15 mouse cellular contexts compared by ENCODE assay signal in the genomic region with DNA sequence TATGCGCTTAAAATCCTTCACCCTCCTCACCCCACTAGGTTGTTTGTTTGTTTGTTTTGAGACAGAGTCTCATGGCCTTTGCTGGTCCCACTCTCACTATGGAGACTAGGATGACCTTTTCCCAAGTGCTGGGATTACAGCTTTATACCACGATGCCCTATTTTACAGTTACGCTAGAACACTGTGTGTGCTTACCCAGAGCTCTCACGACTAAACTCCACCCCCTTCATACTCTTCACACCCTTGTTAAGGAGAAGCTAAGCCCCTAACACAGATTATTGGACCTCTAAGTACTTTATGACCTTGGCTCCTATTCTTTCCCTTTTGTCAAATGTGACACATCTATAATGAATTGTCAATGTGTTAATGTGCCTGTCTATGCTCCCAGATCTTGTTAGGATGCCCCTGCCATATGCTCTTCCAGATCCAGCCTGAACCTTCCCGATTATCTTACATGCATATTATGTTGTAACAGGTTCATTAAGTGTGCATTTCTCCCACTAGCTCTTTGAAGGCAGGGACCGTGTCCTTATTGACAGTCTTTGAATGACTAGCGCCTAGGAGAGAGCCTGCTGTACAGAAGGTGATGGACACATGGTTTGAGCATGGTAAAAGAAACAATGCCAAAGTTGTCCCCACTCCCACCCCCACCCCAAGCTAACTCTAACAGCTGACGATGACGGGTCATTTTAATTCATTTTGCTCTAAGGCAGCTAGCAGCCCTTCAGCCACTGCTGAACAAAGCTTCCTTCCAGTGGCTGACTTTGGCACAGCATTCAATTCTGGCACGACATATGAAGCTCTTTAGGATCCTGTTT. TPM values are rescaled to one million over a fixed set of nuclear protein-coding genes. Genes with fewer than 3 reads are reported as not detected.
DNase-seq lines count a peak whose midpoint lies in the region; ATAC-seq lines count a peak whose summit lies in the region.
"Had no signal": no experiment of that assay in that cellular context is flagged by ENCODE, and none has a peak within 500 bp of the region (broad histone marks: within the 10 kb centered on the region; RNA-seq: fewer than 3 reads in every experiment).

No protein-coding gene starts in this region.

- no peak overlapping the region for H3K4me3 ChIP-seq in forebrain, embryonic 16.5 days (replicated peaks; ENCODE audit: low read length)
- no peak overlapping the region for H3K4me3 ChIP-seq in midbrain, embryonic 13.5 days (replicated peaks)
- H3K4me3 ChIP-seq: heart, embryonic 15.5 days; limb, embryonic 10.5 days had no signal

- peak; percentile 10 for DNase-seq in embryo, embryonic 10 days (ENCODE audit: low spot score)
- DNase-seq in embryo, embryonic 9.5 days (ENCODE audit: extremely low spot score), result no peak
- DNase-seq in Muller cell, postnatal 12 days (ENCODE audit: inconsistent ontology term), result peak; percentile 40
- no peak for DNase-seq in gastrocnemius, postnatal 10 days
- no peak for DNase-seq in frontal cortex, postnatal 36 days (ENCODE audit: low spot score in 2 of 2)
- DNase-seq: cerebellum, adult 9-11 months; liver, postnatal 0 days; thymus, adult 2 months had no signal

- peak overlapping the region; percentile 53 for H3K27ac ChIP-seq in forebrain, embryonic 16.5 days (ENCODE audit: low read length)
- H3K27ac ChIP-seq in midbrain, embryonic 13.5 days, result no peak overlapping the region
- H3K27ac ChIP-seq: heart, embryonic 15.5 days; limb, embryonic 10.5 days had no signal

- no peaks in the 10 kb centered on the region for H3K27me3 ChIP-seq in forebrain, embryonic 16.5 days (replicated peaks; ENCODE audit: control insufficient read depth, insufficient read depth, low read length)
- no peaks in the 10 kb centered on the region for H3K27me3 ChIP-seq in midbrain, embryonic 13.5 days
- H3K27me3 ChIP-seq: heart, embryonic 15.5 days had no signal

- 24% methylated on average over 10 of the region's 10 CpGs for WGBS in forebrain, embryonic 16.5 days
- 40% methylated on average over 10 of the region's 10 CpGs for WGBS in midbrain, embryonic 13.5 days

- H3K4me2 ChIP-seq in forebrain, embryonic 16.5 days (ENCODE audit: low read length), result 0 out of 2 replicates have a peak overlapping the region, but pooled peaks have one; percentile 8
- no peak overlapping the region for H3K4me2 ChIP-seq in midbrain, embryonic 13.5 days (replicated peaks)
- H3K4me2 ChIP-seq: heart, embryonic 15.5 days had no signal

- no peak overlapping the region for H3K9ac ChIP-seq in forebrain, embryonic 16.5 days (replicated peaks; ENCODE audit: low read depth, low read length)
- no peak overlapping the region for H3K9ac ChIP-seq in midbrain, embryonic 13.5 days (replicated peaks)
- H3K9ac ChIP-seq: heart, embryonic 15.5 days; liver, postnatal 0 days had no signal

- peaks cover 12% of the 10 kb centered on the region for H3K4me1 ChIP-seq in forebrain, embryonic 16.5 days (replicated peaks; ENCODE audit: control insufficient read depth, insufficient read depth, low read length)
- H3K4me1 ChIP-seq in midbrain, embryonic 13.5 days (replicated peaks), result peaks cover 17% of the 10 kb centered on the region
- H3K4me1 ChIP-seq: limb, embryonic 10.5 days had no signal

- no peaks in the 10 kb centered on the region for H3K9me3 ChIP-seq in forebrain, embryonic 16.5 days (ENCODE audit: control insufficient read depth, low read length)
- H3K9me3 ChIP-seq in midbrain, embryonic 13.5 days, result no peaks in the 10 kb centered on the region
- H3K9me3 ChIP-seq: heart, embryonic 15.5 days; limb, embryonic 10.5 days had no signal

- ATAC-seq in forebrain, embryonic 16.5 days, result peak; percentile 91
- peak; percentile 82 for ATAC-seq in midbrain, embryonic 13.5 days
- no peak for ATAC-seq in granulocyte monocyte progenitor cell, adult 5-6 weeks (replicated peaks; ENCODE audit: poor library complexity, severe bottlenecking)
- ATAC-seq: intestine, postnatal 0 days; liver, postnatal 0 days had no signal

- no peaks in the 10 kb centered on the region for H3K36me3 ChIP-seq in forebrain, embryonic 16.5 days (ENCODE audit: control insufficient read depth, insufficient read depth)
- no peaks in the 10 kb centered on the region for H3K36me3 ChIP-seq in midbrain, embryonic 13.5 days
- H3K36me3 ChIP-seq: heart, embryonic 15.5 days; limb, embryonic 10.5 days had no signal

RNA-seq across cellular contexts. Expression of a gene that starts 10.4 kb away (rescaled TPM):
- polyA plus RNA-seq in forebrain, embryonic 16.5 days (2015; fragmentation: Nextera tagmentation; extraction: Ambion mirVana), result 15.5 and 17.7 TPM in 2 replicates
- polyA plus RNA-seq in midbrain, embryonic 13.5 days (2015; fragmentation: Nextera tagmentation; extraction: Ambion mirVana), result 6.7 and 7.3 TPM in 2 replicates
- total RNA-seq in gastrocnemius, postnatal 10 days (2021), result under 1 TPM; 0.47 to 0.54 TPM
- total RNA-seq in granulocyte monocyte progenitor cell, adult 5-6 weeks (2014; fragmentation: Nextera tagmentation), result 2.4 and 2.8 TPM in 2 replicates
- 5.3 and 5.8 TPM in 2 replicates for total RNA-seq in granulocyte monocyte progenitor cell, adult 5-6 weeks (2017)

RNA-seq across cellular contexts. Expression of a gene that starts 46.2 kb away (rescaled TPM):
- polyA plus RNA-seq in forebrain, embryonic 16.5 days (2015; fragmentation: Nextera tagmentation; extraction: Ambion mirVana), result 7.1 and 8.6 TPM in 2 replicates
- 12.1 and 12.2 TPM in 2 replicates for polyA plus RNA-seq in midbrain, embryonic 13.5 days (2015; fragmentation: Nextera tagmentation; extraction: Ambion mirVana)
- total RNA-seq in gastrocnemius, postnatal 10 days (2021), result 10 to 100 TPM; 28.5 to 38.6 TPM
- 1.4 and 9.0 TPM in 2 replicates for total RNA-seq in granulocyte monocyte progenitor cell, adult 5-6 weeks (2014; fragmentation: Nextera tagmentation)
- 3.1 and 4.3 TPM in 2 replicates for total RNA-seq in granulocyte monocyte progenitor cell, adult 5-6 weeks (2017)
- total RNA-seq: megakaryocyte-erythroid progenitor cell, adult 5-6 weeks had no signal

Comparison
In these comparisons a context has a peak if more than half of its experiments do, and no peak if none do; other contexts are left out.
1. DNase-seq: peak in embryo, embryonic 10 days (single experiment) and Muller cell, postnatal 12 days (single experiment); none in embryo, embryonic 9.5 days (single experiment), gastrocnemius, postnatal 10 days (single experiment) and frontal cortex, postnatal 36 days (0 of 2).